ENCODE assay signal across 34 mouse cellular contexts in the genomic region with DNA sequence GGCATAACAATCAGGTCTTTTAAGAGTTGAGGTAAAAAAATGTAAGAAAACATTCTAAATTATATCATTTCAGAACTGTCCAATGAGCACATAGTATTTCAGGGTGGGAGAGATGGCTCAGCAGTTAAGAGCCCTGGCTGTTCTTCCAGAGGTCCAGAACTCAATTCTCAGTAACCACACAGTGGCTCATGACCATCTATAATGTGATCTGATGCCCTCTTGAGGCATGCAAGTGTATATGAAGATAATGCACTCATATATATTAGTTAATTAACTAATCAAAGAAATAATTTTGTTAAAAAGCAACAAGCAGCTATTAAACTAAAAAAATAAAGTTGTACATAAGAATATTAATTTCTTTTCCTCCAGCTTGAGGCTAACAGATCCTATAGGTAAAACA. TPM values are rescaled to one million over a fixed set of nuclear protein-coding genes. Genes with fewer than 3 reads are reported as not detected.
DNase-seq lines count a peak whose midpoint lies in the region; ATAC-seq and TF ChIP-seq lines count a peak whose summit lies in the region.
"Had no signal": no experiment of that assay in that cellular context is flagged by ENCODE, and none has a peak within 500 bp of the region (broad histone marks: within the 10 kb centered on the region; RNA-seq: fewer than 3 reads in every experiment).

No protein-coding gene starts in this region.

- H3K4me3 ChIP-seq in kidney, postnatal 0 days (replicated peaks; ENCODE audit: low read depth, low read length), result no peak overlapping the region
- no peak overlapping the region for H3K4me3 ChIP-seq in MEL (ENCODE audit: control insufficient read depth in 1 of 2, insufficient read depth in 1 of 2, low read depth in 2 of 2, low read length in 2 of 2)
- H3K4me3 ChIP-seq in midbrain, embryonic 14.5 days (replicated peaks; ENCODE audit: low read depth, low read length), result no peak overlapping the region
- H3K4me3 ChIP-seq: embryonic facial prominence, embryonic 13.5 days; forebrain, embryonic 10.5 days; forebrain, embryonic 15.5 days; heart, embryonic 10.5 days; heart, embryonic 15.5 days; midbrain, embryonic 15.5 days; myocyte; neural tube, embryonic 12.5 days had no signal

- H3K4me2 ChIP-seq in kidney, postnatal 0 days (ENCODE audit: low read length), result no peak overlapping the region
- no peak overlapping the region for H3K4me2 ChIP-seq in midbrain, embryonic 14.5 days (ENCODE audit: low read length)
- H3K4me2 ChIP-seq: embryonic facial prominence, embryonic 13.5 days; forebrain, embryonic 15.5 days; heart, embryonic 15.5 days; midbrain, embryonic 15.5 days; neural tube, embryonic 12.5 days had no signal

- no peaks in the 10 kb centered on the region for H3K4me1 ChIP-seq in kidney, postnatal 0 days (replicated peaks; ENCODE audit: insufficient read depth, low read length)
- no peaks in the 10 kb centered on the region; a peak in 2 of 4 replicates for H3K4me1 ChIP-seq in MEL (ENCODE audit: control insufficient read depth in 1 of 2, insufficient read depth in 2 of 2, low read length in 2 of 2)
- H3K4me1 ChIP-seq in midbrain, embryonic 14.5 days (ENCODE audit: control insufficient read depth, insufficient read depth, low read length), result peaks cover 6% of the 10 kb centered on the region; the same call in 1 of the 2 replicates

- H3K36me3 ChIP-seq in kidney, postnatal 0 days (ENCODE audit: insufficient read depth, low read length), result no peaks in the 10 kb centered on the region
- H3K36me3 ChIP-seq in MEL (ENCODE audit: control insufficient read depth in 1 of 2, insufficient read depth in 2 of 2, low read length in 2 of 2), result peaks cover 0 to 7% of the 10 kb centered on the region in 2 experiments; a peak in 2 of 4 replicates
- no peaks in the 10 kb centered on the region for H3K36me3 ChIP-seq in splenic B cell, adult 2 months (ENCODE audit: control insufficient read depth, insufficient read depth, low read length, poor library complexity, severe bottlenecking)
- H3K36me3 ChIP-seq in midbrain, embryonic 14.5 days (ENCODE audit: control insufficient read depth, insufficient read depth, low read length), result no peaks in the 10 kb centered on the region
- H3K36me3 ChIP-seq: forebrain, embryonic 10.5 days; forebrain, embryonic 15.5 days; heart, embryonic 10.5 days; heart, embryonic 15.5 days; midbrain, embryonic 15.5 days; neural tube, embryonic 12.5 days had no signal

- H3K9ac ChIP-seq in kidney, postnatal 0 days (ENCODE audit: low read depth, low read length), result no peak overlapping the region
- no peak overlapping the region for H3K9ac ChIP-seq in MEL (ENCODE audit: control insufficient read depth, low read depth, low read length, poor library complexity, severe bottlenecking)
- no peak overlapping the region for H3K9ac ChIP-seq in midbrain, embryonic 14.5 days (replicated peaks; ENCODE audit: low read length)
- H3K9ac ChIP-seq: embryonic facial prominence, embryonic 13.5 days; forebrain, embryonic 15.5 days; heart, embryonic 15.5 days; midbrain, embryonic 15.5 days; neural tube, embryonic 12.5 days had no signal

- TF ChIP-seq RAD21 in MEL (IDR thresholded peaks at IDR 0.05; ENCODE audit: low read depth, low read length), result peak; percentile 62

- no peak for ATAC-seq in kidney, postnatal 0 days (replicated peaks; ENCODE audit: low FRiP score, low read depth)
- no peak for ATAC-seq in midbrain, embryonic 14.5 days (ENCODE audit: low FRiP score, low TSS enrichment)
- ATAC-seq: forebrain, embryonic 15.5 days; hindbrain, embryonic 16.5 days; intestine, embryonic 16.5 days; midbrain, embryonic 15.5 days had no signal

- TF ChIP-seq POLR2A in MEL (IDR thresholded peaks at IDR 0.05; ENCODE audit: control insufficient read depth in 1 of 2, insufficient read depth in 1 of 2, low read depth in 1 of 2, low read length in 2 of 2, poor library complexity in 1 of 2), result no peak

- peaks cover 3% of the 10 kb centered on the region for H3K79me2 ChIP-seq in MEL (ENCODE audit: control insufficient read depth, insufficient read depth, low read length, poor library complexity)

- no peak for TF ChIP-seq EP300 in MEL (IDR thresholded peaks at IDR 0.05; ENCODE audit: low read depth in 1 of 2, low read length in 2 of 2)

- peak; percentile 21; the same call in 1 of the 2 replicates for TF ChIP-seq CTCF in kidney, postnatal 0 days (IDR thresholded peaks at IDR 0.05; ENCODE audit: low read depth)
- TF ChIP-seq CTCF in MEL (IDR thresholded peaks at IDR 0.05 in 2 of 3, conservative IDR thresholded peaks at IDR 0.05 in 1 of 3; ENCODE audit: control insufficient read depth in 1 of 3, insufficient read depth in 1 of 3, low read depth in 2 of 3, low read length in 3 of 3, poor library complexity in 1 of 3, severe bottlenecking in 1 of 3), result peak in 1 of 3 experiments; percentile 57; a peak in 2 of 6 replicates

- no peak overlapping the region for H3K27ac ChIP-seq in kidney, postnatal 0 days
- H3K27ac ChIP-seq in MEL (ENCODE audit: control insufficient read depth, low read depth, low read length), result no peak overlapping the region
- H3K27ac ChIP-seq in midbrain, embryonic 14.5 days (replicated peaks; ENCODE audit: low read depth, low read length), result no peak overlapping the region
- H3K27ac ChIP-seq: embryonic facial prominence, embryonic 13.5 days; forebrain, embryonic 10.5 days; forebrain, embryonic 15.5 days; heart, embryonic 10.5 days; heart, embryonic 15.5 days; midbrain, embryonic 15.5 days; neural tube, embryonic 12.5 days had no signal

- no peaks in the 10 kb centered on the region for H3K27me3 ChIP-seq in kidney, postnatal 0 days (ENCODE audit: insufficient read depth, low read length)
- no peaks in the 10 kb centered on the region for H3K27me3 ChIP-seq in MEL (ENCODE audit: control insufficient read depth in 1 of 2, insufficient read depth in 2 of 2, low read length in 2 of 2)
- no peaks in the 10 kb centered on the region for H3K27me3 ChIP-seq in splenic B cell, adult 2 months (ENCODE audit: control insufficient read depth, insufficient read depth, low read length, poor library complexity, severe bottlenecking)
- H3K27me3 ChIP-seq in midbrain, embryonic 14.5 days (ENCODE audit: control insufficient read depth, insufficient read depth, low read length), result no peaks in the 10 kb centered on the region
- H3K27me3 ChIP-seq: embryonic facial prominence, embryonic 13.5 days; forebrain, embryonic 15.5 days; heart, embryonic 15.5 days; midbrain, embryonic 15.5 days; neural tube, embryonic 12.5 days had no signal

- no peaks in the 10 kb centered on the region for H3K9me3 ChIP-seq in kidney, postnatal 0 days (replicated peaks; ENCODE audit: low read length)
- H3K9me3 ChIP-seq in MEL (replicated peaks; ENCODE audit: insufficient read depth, low read length), result no peaks in the 10 kb centered on the region
- no peaks in the 10 kb centered on the region for H3K9me3 ChIP-seq in midbrain, embryonic 14.5 days (ENCODE audit: control insufficient read depth, low read length)
- H3K9me3 ChIP-seq: embryonic facial prominence, embryonic 13.5 days; forebrain, embryonic 10.5 days; forebrain, embryonic 15.5 days; heart, embryonic 10.5 days; heart, embryonic 15.5 days; midbrain, embryonic 15.5 days; neural tube, embryonic 12.5 days had no signal

- no peak for DNase-seq in kidney, postnatal 0 days (ENCODE audit: low spot score)
- no peak for DNase-seq in kidney, adult 18-20 months
- DNase-seq in 416B (ENCODE audit: low read depth) (peak; percentile 79), MEL (ENCODE audit: low read depth, low spot score) (peak; percentile 53)
- peak; percentile 20 for DNase-seq in splenic B cell, adult 2 months (ENCODE audit: low read depth, low spot score)
- DNase-seq in cerebellum, adult 18-20 months, result no peak
- no peak for DNase-seq in midbrain, embryonic 14.5 days
- DNase-seq: adrenal gland, postnatal 14 days; cerebellum, adult 11-12 months; cerebellum, postnatal 10 days; gastrocnemius, postnatal 25 days; heart, adult 11 months; kidney, postnatal 36 days; layer of hippocampus, adult 9-11 months; liver; lung, adult 2 months; lung, postnatal 14 days; right cerebral cortex, adult 18-20 months; right cerebral cortex, postnatal 4 days; thymus, postnatal 4 days had no signal

TF ChIP-seq in MEL, 35 proteins besides CTCF, POLR2A, EP300 and RAD21 (continues in another document):
- TF ChIP-seq ZC3H11A (IDR thresholded peaks at IDR 0.05; ENCODE audit: low read depth, low read length) (peak; percentile 49; the same call in 1 of the 2 replicates), SMC3 (IDR thresholded peaks at IDR 0.05; ENCODE audit: low read depth, low read length) (peak; percentile 64), MAZ (IDR thresholded peaks at IDR 0.05; ENCODE audit: low read depth, low read length) (no peak), GATA1 (IDR thresholded peaks at IDR 0.05; ENCODE audit: low read depth, low read length) (no peak), RCOR1 (IDR thresholded peaks at IDR 0.05; ENCODE audit: low read depth, low read length) (no peak), MXI1 (IDR thresholded peaks at IDR 0.05; ENCODE audit: low read depth, low read length) (no peak), NELFE (IDR thresholded peaks at IDR 0.05; ENCODE audit: low read depth, low read length) (no peak), ZNF384 (IDR thresholded peaks at IDR 0.05; ENCODE audit: low read depth, low read length) (no peak), POLR2AphosphoS2 (IDR thresholded peaks at IDR 0.05; ENCODE audit: low read length) (no peak), USF2 (IDR thresholded peaks at IDR 0.05; ENCODE audit: borderline replicate concordance in 1 of 2, insufficient read depth in 1 of 2, low read depth in 1 of 2, low read length in 2 of 2) (no peak)

RNA-seq across cellular contexts. Expression of a gene that starts 4.5 kb away (rescaled TPM):
- 8.0 and 8.4 TPM in 2 replicates for polyA plus RNA-seq in kidney, postnatal 0 days (2015; fragmentation: Nextera tagmentation; extraction: Ambion mirVana)
- total RNA-seq in MEL (2012; rRNA removed), result 5.4 and 5.5 TPM in 2 replicates
- 1 to 10 TPM in 1 of 2 experiments, not detected in 1; 4.2 TPM for polyA plus RNA-seq in MEL (2012; ENCODE audit: insufficient read depth in 1 of 2, insufficient read length in 2 of 2, low read depth in 1 of 2, low replicate concordance in 2 of 2, missing spikeins in 1 of 2)
- polyA plus RNA-seq in midbrain, embryonic 14.5 days (2014; fragmentation: Nextera tagmentation; extraction: Ambion mirVana), result 6.8 and 7.0 TPM in 2 replicates

RNA-seq across cellular contexts. Expression of a gene that starts 38.7 kb away (rescaled TPM):
- 110 and 129 TPM in 2 replicates for polyA plus RNA-seq in kidney, postnatal 0 days (2015; fragmentation: Nextera tagmentation; extraction: Ambion mirVana)
- 15.9 and 16.0 TPM in 2 replicates for total RNA-seq in MEL (2012; rRNA removed)
- polyA plus RNA-seq in MEL (2012; ENCODE audit: insufficient read depth in 1 of 2, insufficient read length in 2 of 2, low read depth in 1 of 2, low replicate concordance in 2 of 2, missing spikeins in 1 of 2), result 10 to 100 TPM; 17.3 to 29.3 TPM
- 362 and 409 TPM in 2 replicates for polyA plus RNA-seq in midbrain, embryonic 14.5 days (2014; fragmentation: Nextera tagmentation; extraction: Ambion mirVana)

RNA-seq across cellular contexts. Expression of a gene that starts 44.2 kb away (rescaled TPM):
- not detected in 2 replicates for polyA plus RNA-seq in kidney, postnatal 0 days (2015; fragmentation: Nextera tagmentation; extraction: Ambion mirVana)
- total RNA-seq in MEL (2012; rRNA removed), result 0.04 TPM in 1 of 2 replicates, not detected in the other
- polyA plus RNA-seq in MEL (2012; ENCODE audit: insufficient read depth in 1 of 2, insufficient read length in 2 of 2, low read depth in 1 of 2, low replicate concordance in 2 of 2, missing spikeins in 1 of 2), result under 1 TPM in 1 of 2 experiments, not detected in 1; 0.11 TPM
- polyA plus RNA-seq in midbrain, embryonic 14.5 days (2014; fragmentation: Nextera tagmentation; extraction: Ambion mirVana), result 0.12 and 0.18 TPM in 2 replicates
- total RNA-seq: adrenal gland, postnatal 14 days; common myeloid progenitor, adult 5-6 weeks; gastrocnemius, adult 18-20 months; heart, postnatal 25 days; left cerebral cortex, postnatal 14 days had no signal
- polyA plus RNA-seq: intestine, embryonic 16.5 days had no signal

Comparison
In these comparisons a context has a peak if more than half of its experiments do, and no peak if none do; other contexts are left out.
1. DNase-seq: peak in 416B (single experiment), MEL (single experiment) and splenic B cell, adult 2 months (single experiment); none in kidney, postnatal 0 days (single experiment), kidney, adult 18-20 months (single experiment), cerebellum, adult 18-20 months (0 of 2) and midbrain, embryonic 14.5 days (single experiment).